Mouse (Mus musculus): ENCODE data around the gene Gstm5.
A peak's percentile ranks its signal among the peaks of the same experiment; 100 is the strongest.

DNA sequence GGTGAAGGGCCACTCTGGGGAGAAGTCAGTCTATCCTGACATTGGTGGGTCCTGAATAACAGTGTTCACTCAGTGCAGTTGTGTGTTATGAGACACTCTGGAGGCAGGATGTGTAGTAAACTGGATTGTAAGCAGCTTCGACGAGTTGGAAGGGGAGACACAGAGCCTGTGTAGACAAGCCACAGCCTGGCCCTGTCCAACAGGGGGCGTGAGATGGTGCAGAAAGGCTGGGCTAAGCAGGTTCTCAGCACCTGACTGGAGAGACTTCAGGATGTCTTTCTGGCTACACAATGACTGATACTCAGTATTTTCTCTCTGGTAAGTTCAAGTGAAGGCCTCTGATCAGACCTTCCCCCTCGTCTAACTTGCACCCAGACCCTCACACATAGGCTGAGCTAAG, 50.1 kb downstream of the Gstm5 start:
- TF ChIP-seq CTCF (IDR thresholded peaks at IDR 0.05; ENCODE audit: extremely low read depth, insufficient read depth, low read length) = 0 out of 2 replicates have a peak, but pooled peaks have one; percentile 3
- no peak for TF ChIP-seq POLR2A (IDR thresholded peaks at IDR 0.05; ENCODE audit: extremely low read depth, insufficient read depth, low read length)
